Mouse (Mus musculus): ENCODE measurements around the gene Eva1b.
A peak's percentile ranks its signal among the peaks of the same experiment; 100 is the strongest.
"Not testable (repeated sequence)": the region's sequence is repeated elsewhere in the genome, so short reads cannot be mapped to it uniquely, and the experiment has no call there.

Eva1b gene

GRCm38 (mm10) chr4:126157562-126157961 is 10.0 kb downstream of the Eva1b start:
- no peak for DNase-seq

GRCm38 (mm10) chr4:126159455-126159854 is 11.9 kb downstream of the Eva1b start:
- no peak for DNase-seq

- no peak for DNase-seq
These were observed 13.4 kb downstream of the Eva1b start for GRCm38 (mm10) chr4:126160981-126161380.

GRCm38 (mm10) chr4:126161456-126161855 is 13.9 kb downstream of the Eva1b start:
- DNase-seq: no peak

- DNase-seq: no peak
These were observed 14.4 kb downstream of the Eva1b start for GRCm38 (mm10) chr4:126161986-126162385.

GRCm38 (mm10) chr4:126162544-126163066 is 15.1 kb downstream of the Eva1b start:
- peak; percentile 95 for DNase-seq

GRCm38 (mm10) chr4:126163067-126163659 is 15.6 kb downstream of the Eva1b start, which contains the start of gene Sh3d21:
TSS of gene Sh3d21 (minus strand) at chr4:126163491.
- DNase-seq: peak; percentile 59

- DNase-seq: peak; percentile 52
These were observed 16.1 kb downstream of the Eva1b start for GRCm38 (mm10) chr4:126163685-126164084.

GRCm38 (mm10) chr4:126165092-126165491 is 17.5 kb downstream of the Eva1b start:
- DNase-seq: not testable (repeated sequence)

GRCm38 (mm10) chr4:126166084-126166483 is 18.5 kb downstream of the Eva1b start:
- DNase-seq: no peak

- no peak for DNase-seq
These were observed 21.3 kb downstream of the Eva1b start for GRCm38 (mm10) chr4:126168851-126169250.

- DNase-seq: not testable (repeated sequence)
These were observed 23.2 kb downstream of the Eva1b start for GRCm38 (mm10) chr4:126170737-126171136.

- no peak for DNase-seq
These were observed 26.3 kb downstream of the Eva1b start for GRCm38 (mm10) chr4:126173800-126174199.

- DNase-seq: not testable (repeated sequence)
These were observed 28.4 kb downstream of the Eva1b start for GRCm38 (mm10) chr4:126175980-126176379.

GRCm38 (mm10) chr4:126181170-126181957 is 33.8 kb downstream of the Eva1b start:
- DNase-seq: peak; percentile 70

- no peak for DNase-seq
These were observed 35.5 kb downstream of the Eva1b start for GRCm38 (mm10) chr4:126183034-126183433.

GRCm38 (mm10) chr4:126187096-126187495 is 39.6 kb downstream of the Eva1b start:
- DNase-seq: no peak

- no peak for DNase-seq
These were observed 43.1 kb downstream of the Eva1b start for GRCm38 (mm10) chr4:126190636-126191035.

GRCm38 (mm10) chr4:126194216-126194615 is 46.7 kb downstream of the Eva1b start:
- no peak for DNase-seq

- no peak for DNase-seq
These were observed 47.4 kb downstream of the Eva1b start for GRCm38 (mm10) chr4:126194916-126195315.

GRCm38 (mm10) chr4:126197485-126197884 is 49.9 kb downstream of the Eva1b start:
- peak; percentile 40 for DNase-seq
